Mouse (Mus musculus) spleen, postnatal 4 days (tissue): ENCODE data around the gene Arhgap6.
"Not testable (repeated sequence)": the region's sequence is repeated elsewhere in the genome, so short reads cannot be mapped to it uniquely, and the experiment has no call there.

Source experiments
- DNase-seq, 2 experiments: peaks; one replicate each; pipeline ENCODE4 v3.0.0; 2022; ENCODE audit warnings: low spot score in 2 of 2

The Arhgap6 gene

DNA sequence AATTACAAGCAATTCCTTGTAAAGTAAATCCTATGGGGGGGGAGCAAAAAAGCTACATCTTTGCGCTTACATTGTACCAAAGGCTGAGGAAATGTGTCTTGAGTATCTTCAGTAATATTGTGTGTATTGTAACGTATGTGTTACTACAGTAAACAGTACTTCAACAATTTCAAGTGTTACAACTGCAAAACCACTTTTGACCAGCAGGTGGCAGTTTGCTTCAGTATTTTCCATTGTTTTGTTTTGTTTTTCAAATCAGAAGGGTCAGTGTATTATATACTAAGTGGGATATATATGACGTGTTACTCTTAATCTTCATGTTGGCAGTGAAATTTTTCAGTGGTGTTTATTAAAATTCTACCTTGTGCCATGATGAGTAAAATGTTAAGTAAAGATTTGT, 509.0 kb downstream of the Arhgap6 start:
- DNase-seq = peak; percentile 16 to 65

DNA sequence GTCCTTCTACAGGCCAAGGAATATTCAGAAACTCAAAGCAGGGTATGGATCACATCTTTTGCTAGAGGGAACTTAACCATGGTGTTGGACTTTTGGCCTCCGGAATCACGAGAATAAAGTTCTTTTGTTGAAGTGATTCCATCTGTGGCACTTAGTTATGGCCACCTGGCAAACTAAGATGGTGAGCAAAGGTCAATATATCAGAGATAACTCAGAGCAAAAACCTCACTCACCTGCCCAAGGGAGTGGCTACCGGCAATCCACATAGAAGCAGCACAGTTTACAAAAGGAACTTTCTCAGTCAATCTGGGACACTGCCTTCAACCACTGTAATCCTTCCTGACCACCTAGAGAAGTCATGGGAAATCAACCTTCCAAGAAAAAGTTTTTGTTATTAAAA, 513.7 kb downstream of the Arhgap6 start:
- DNase-seq = peak in 1 of 2 experiments; percentile 13

- peak in 1 of 2 experiments; percentile 54 for DNase-seq
These were observed 524.3 kb downstream of the Arhgap6 start for GRCm38 (mm10) chrX:169319066-169319760.

GRCm38 (mm10) chrX:169319945-169320667, 525.2 kb downstream of the Arhgap6 start, which contains the start of gene Hccs:
Hccs (minus strand) TSS chrX:169320372.
- peak; percentile 84 to 89 for DNase-seq

DNA sequence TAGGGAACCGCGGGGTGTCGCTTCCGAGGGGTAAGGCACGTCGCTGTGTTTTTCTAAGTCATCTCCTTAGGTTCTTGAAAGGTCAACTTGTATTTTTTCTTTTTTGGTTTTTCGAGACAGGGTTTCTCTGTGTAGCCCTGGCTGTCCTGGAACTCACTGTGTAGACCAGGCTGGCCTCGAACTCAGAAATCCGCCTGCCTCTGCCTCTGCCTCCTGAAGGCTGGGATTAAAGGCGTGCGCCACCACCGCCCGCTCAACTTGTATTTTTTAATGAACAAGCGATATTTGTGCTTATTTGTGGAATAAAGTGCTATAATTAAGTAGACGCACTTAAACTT, 525.7 kb downstream of the Arhgap6 start:
- not testable (repeated sequence) for DNase-seq

GRCm38 (mm10) chrX:169325929-169326595, 531.2 kb downstream of the Arhgap6 start:
- no peak for DNase-seq

GRCm38 (mm10) chrX:169332264-169332663, 537.4 kb downstream of the Arhgap6 start:
- no peak for DNase-seq

DNA sequence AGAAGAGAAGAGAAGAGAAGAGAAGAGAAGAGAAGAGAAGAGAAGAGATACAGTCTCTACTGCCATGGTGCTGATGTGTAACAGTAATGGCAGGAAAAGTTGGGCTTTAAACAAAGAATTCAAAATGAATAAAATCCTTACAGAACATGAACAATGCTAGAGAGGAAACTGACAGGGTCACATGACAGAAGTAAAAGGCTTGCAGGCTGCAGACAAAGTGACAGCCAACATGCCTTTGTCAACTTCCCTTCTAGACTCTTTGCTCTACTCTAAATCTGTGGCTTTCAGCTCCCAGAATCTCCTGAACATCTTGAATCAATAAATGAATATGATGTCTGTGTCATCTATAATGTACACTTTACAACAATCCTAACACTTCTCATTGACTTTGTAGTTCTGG, 542.7 kb downstream of the Arhgap6 start:
- no peak for DNase-seq

- DNase-seq = no peak
These were observed 543.3 kb downstream of the Arhgap6 start for GRCm38 (mm10) chrX:169338213-169338612.
